Mouse (Mus musculus): ENCODE results near the gene P2ry2.

- TF ChIP-seq CTCF (IDR thresholded peaks at IDR 0.05; ENCODE audit: low read depth): peak; percentile 29
- TF ChIP-seq EP300 (IDR thresholded peaks at IDR 0.05; ENCODE audit: low read depth): no peak
Measured at GRCm38 (mm10) chr7:100958426-100958825, 54.2 kb downstream of the P2ry2 start.

Data from heart, postnatal 0 days (tissue).